Mouse (Mus musculus) heart, postnatal 14 days (tissue): ENCODE measurements at regions not wholly inside any gene's neighbourhood (a gene's known extent, or its start where the extent isn't known, plus 50 kb on each side); places are given as distances from the start of the nearest gene placed in this dataset.
A peak's percentile ranks its signal among the peaks of the same experiment; 100 is the strongest.

Experiments
- DNase-seq, 2 experiments: peaks; one replicate each; pipeline ENCODE4 v3.0.0; 2021 to 2022
- intact Hi-C: fragments of 180-260 bp; cut with DNase I; formaldehyde crosslinking; loops from one replicate; pipeline ENCODE4 v1.15.1; 2025

DNA sequence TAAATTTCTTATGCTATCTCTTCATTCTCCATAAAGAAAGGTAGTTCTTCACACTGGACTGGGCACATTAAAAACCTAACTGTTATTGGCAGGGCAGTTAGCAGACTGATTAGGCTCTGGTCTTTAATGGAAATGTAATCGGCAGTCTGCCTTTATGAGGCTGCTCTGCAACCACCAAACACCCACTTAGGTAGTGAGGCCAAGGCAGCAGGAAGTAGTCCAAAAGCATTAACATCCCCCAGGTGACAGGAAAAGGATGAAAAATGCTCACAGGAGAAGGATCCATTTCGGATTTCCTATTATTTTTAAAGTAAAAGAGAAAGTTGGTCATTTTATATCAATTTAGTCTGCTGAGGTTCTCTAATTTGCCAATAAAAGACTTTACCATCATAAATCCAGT lies 528.9 kb upstream of the Dppa4 start:
- intact Hi-C loops = no loop called here
- DNase-seq = no peak

DNA sequence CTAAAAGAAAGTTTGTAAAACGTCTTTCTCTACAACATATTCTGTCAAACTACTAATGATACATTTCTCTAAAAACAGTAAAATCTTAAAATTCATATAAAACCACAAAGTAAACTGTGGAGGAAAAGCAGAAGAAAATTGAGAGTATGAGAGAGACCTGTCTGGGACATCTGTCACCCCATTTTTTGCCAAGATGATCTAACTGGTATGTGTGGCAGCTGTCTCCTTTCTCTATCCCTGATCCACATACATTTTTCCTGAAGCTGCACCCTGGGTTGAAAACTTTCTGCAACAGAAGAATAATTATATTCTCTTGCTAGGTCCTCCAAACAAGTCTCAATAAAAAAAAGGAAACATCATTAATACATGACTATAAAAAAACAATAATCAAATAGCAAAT lies 525.2 kb upstream of the Dppa4 start:
- intact Hi-C loops = no loop called here
- no peak for DNase-seq

DNA sequence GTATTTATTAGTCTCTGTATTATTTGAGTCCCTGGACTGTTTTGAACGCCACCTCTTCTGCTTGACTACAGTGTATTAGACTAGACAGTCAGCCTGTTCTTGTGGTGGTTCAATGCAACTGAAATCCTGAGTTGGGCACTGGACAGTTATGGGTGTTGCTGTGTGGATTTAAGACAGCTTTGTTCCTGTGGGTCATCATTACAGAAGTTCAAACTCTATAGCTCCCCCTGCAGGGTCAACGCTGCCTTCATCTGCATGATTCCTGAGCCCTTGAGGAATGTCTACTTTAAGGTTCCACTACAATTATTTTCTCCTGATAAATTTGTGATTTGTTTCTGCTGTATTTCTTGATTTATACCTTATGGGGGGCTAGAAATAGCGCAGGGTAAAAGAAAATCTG lies 517.8 kb upstream of the Dppa4 start:
- peak in 1 of 2 experiments; percentile 12 for DNase-seq
- intact Hi-C loops = no loop called here

DNA sequence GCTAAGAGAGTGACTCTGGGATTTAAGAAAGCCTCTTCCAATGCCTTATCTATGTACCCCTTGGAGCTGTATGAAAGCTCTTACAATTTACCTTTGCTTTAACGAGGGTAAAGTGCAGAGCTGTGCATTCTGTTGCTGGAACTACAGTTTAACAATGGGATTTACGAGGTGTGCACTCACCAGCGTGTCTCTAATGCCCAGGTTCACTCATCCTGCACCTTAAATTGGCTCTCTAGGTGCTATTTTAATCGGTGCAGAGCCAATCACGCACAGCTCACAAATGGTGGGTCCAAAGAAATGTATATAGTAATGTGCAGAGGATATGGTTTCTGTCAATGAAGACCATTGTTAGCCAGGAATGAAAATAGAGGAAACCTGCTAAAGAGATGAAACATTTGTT lies 495.0 kb upstream of the Dppa4 start:
- DNase-seq = no peak

DNA sequence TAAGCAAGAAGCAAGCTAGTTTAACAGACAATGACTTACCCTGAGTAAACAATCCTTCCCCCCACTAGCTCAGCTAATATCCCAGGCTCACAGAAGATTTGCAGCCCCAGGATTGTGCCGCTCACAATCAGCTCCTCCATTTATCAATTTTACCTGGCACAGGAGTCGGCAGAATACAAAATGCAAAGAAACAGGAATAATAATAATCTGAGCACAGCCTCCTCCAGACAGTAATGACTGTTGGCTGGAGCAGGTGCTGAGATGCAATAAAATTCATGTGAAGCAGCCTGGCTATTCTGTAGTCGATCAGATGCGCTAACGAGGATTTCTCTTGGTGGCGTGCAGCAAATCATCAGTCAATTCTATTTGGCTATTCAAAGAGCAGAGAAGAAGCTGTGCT lies 492.9 kb upstream of the Dppa4 start:
- DNase-seq = no peak
- intact Hi-C loops = no loop called here

More for the DNA sequence above, 495.0 kb upstream of the Dppa4 start:
- intact Hi-C loops = no loop called here

DNA sequence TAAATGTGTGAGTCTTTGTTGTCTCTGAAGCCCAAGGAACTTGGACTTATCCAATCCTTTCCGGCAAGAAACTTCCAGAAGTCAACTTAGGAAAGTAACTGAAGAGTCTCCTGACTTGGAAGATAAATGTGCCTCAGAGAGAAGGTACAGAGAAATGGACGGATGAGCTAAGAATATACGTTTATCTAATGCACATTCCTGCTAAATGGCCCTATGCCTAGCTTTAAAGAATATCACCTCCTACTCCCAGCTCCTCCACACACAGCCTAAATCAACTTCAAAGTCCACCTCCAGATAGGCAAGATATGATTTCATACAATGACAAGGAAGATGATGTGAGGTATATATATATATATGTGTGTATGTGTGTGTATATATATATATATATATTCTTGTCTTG lies 492.1 kb upstream of the Dppa4 start:
- no peak for DNase-seq
- intact Hi-C loops = no loop called here

DNA sequence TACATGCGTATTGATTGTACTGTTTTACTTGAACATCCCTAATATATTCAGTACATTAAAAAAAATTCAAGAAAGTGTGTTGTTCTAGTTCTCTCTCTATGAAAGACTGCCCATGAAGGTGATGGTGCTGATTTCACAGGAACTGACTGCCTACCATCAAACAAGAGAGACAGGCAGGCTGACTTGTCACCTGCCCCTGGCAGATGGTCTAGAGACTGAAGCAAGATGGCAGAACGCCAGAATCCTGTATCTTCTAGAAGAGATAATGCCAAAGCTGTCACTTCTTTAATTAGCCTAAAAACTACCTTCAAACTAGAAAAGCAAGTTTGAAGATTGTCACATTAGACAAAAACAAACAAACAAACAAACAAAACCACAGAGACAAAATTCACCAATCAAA lies 484.7 kb upstream of the Dppa4 start:
- intact Hi-C loops = no loop called here
- DNase-seq = no peak

DNA sequence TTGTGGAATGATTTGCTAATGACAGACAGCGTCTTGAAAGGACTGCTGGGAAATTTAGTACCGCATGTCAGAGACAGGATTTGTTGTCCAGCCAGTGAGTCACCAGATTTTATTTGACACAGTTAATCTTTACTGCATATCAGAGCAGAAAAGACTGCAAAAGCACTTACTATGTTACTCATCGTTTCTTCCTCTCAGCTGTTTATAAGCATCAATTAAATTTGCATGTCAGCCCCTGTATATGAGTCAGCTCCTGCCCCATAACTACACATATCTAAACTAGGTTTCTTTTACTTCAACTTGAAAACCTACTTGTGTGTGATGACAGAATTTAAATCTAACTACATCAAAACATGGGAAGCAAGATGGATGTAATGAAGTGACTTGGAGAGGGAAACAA lies 440.4 kb upstream of the Dppa4 start:
- no peak for DNase-seq
- intact Hi-C loops = no loop called here

DNA sequence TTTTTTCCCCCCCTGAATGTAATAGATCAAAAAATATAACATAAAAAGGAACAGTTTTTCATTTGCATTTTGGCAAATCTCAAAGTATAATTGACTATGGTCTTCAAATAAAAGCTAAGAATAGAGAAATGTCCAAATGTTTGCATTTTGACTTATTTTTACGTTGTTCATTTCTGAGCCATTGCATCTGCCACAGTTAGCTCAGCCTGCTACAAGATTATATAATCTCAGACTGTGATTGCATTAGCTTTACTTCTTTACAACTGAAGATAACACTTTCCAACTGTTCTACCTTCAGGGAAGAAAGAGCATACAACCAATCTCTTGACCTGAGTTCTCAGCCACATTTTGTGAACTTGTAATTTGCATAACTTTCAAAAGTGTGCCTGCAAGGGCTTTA lies 431.9 kb upstream of the Dppa4 start:
- intact Hi-C loops = no loop called here
- DNase-seq = no peak

DNA sequence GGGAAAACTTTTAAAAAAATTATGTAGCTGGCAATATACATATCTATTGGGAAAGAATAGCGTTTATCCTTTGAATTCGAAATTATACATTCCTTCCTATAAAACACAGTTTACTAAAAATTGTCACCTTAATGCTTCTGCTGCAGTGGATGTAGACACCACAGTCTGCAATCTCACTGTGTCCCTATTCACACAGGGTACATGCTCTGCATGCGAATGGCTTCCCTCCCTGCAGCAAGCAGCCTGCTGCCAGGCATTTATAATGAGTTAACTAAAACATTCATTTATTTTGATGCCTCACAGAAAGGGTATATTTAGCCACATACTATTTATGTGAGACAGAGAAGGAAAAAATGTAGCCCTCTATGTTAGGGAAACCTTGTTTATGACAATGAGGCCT lies 423.7 kb upstream of the Dppa4 start:
- DNase-seq = no peak
- intact Hi-C loops = no loop called here

DNA sequence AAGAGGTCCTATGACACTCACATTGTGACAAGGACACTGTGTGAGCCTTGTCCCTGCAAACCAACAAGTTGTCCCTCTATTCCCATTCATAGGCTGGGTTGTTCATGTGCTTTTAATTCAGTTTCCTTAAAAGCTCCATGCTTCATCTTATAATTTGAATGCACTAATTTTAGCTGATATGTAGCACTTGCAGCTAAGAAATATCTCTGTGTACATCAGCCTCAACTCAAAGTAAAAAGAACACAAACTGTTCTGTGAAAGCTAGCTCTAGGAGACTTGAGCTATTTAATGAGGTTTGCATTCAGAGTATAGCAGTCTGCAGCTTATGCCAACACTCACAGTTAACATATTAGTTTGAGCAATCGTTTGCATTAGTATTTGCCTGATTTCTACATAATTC lies 408.3 kb upstream of the Dppa4 start:
- intact Hi-C loops = no loop called here

DNA sequence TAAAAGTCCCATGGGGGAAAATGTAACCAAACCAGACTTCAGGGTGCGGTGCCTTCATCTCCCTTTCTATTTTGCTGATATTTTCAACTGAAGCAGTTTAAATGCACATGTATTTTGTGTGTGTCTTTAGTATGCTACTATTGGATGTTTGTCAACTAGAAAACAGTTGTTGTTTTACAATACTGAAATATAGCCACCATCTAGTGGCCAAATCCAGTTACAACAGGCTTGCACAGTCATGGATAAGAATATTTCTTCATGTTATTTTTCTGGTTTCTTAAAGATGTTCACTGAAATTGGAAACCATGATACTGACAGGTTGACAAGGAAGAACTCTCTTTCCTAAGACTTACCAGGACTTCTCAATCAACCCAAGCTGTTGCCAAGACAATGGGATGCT lies 400.1 kb upstream of the Dppa4 start:
- no peak for DNase-seq
- intact Hi-C loops = no loop called here

More for the DNA sequence above, 408.3 kb upstream of the Dppa4 start:
- no peak for DNase-seq

DNA sequence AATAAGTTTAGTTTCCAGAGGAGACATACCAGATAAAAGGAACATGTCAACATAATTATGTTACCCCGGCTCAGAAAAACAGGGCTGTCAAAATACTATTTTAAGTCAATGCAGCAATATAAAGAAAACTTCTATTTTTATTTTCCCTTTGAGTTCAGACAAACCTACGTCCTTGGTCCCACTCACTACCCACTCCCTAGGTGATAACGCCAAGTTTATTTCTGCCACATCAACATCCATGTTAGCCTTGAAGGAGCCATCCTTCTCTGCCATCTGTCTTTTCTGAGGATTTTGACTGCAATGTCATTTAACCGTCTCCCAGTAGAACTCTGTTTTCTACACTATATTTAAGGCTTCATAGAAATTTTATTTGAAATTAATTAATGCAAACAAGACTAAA lies 396.5 kb upstream of the Dppa4 start:
- intact Hi-C loops = no loop called here
- no peak for DNase-seq

DNA sequence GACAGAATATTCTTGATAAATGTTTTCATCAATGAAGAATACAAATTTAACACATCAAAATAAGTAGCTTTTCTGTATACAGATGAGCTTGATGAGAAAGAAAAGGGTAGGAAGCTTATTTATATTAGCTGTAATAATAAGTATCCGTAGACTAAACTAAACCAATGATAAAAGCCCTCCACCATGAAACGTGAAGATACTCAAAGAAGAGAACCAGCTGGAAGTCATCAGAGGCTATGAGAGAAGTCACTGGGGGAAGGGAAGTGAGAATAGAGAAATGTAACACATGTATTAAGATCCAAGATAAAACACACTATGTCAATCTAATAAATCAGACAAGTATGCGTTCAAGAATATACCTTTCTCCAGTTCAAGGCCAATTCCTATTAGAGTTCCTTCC lies 382.7 kb upstream of the Dppa4 start:
- intact Hi-C loops = no loop called here
- DNase-seq = no peak

DNA sequence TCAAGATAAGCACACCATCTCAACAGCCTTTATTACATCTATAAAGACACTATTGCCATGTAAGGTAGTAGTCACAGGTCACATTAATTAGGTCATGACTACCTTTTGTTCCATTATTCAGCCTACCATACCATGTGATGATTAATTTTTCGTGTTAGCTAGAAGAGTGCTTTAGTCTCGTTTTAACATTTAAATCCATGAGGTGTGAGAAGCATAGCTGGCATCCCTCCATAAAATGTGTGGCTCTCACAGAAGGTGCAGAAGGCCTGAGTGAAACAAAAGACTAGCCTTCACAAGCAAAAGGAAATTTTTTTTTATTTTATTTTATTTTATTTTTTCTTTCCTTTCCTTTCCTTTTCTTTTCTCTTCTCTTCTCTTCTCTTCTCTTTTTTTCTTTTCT lies 345.5 kb upstream of the Dppa4 start:
- DNase-seq = no peak
- intact Hi-C loops = no loop called here
